Comparison of ENCODE assay signal across 10 mouse cellular contexts in the genomic region with DNA sequence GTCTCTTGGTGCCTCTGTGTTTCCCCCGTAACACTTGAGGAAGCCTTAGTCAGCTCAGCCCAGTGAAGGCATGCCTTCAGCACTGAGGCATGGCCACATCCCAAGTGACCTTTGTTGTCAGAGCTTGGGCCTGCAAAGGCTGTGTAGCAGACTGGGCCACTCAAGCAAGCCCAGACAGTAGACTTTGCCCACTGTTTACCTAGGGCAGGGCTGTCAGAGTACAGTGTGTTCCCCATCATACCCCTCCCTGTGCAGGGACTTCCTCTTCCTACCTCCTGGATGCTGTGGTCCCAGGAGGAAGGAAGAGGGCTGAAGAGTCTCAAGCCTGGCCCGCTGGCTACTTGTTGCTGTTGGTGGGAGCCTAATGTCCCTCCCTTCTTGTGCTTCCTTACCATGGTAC. TPM values are rescaled to one million over a fixed set of nuclear protein-coding genes. Genes with fewer than 3 reads are reported as not detected.
DNase-seq lines count a peak whose midpoint lies in the region; ATAC-seq and TF ChIP-seq lines count a peak whose summit lies in the region.
"Had no signal": no experiment of that assay in that cellular context is flagged by ENCODE, and none has a peak within 500 bp of the region (broad histone marks: within the 10 kb centered on the region; RNA-seq: fewer than 3 reads in every experiment).

No protein-coding gene starts in this region.

- H3K4me2 ChIP-seq in stomach, embryonic 16.5 days (ENCODE audit: low read depth, low read length) = no peak overlapping the region
- H3K4me2 ChIP-seq: hindbrain, embryonic 14.5 days had no signal

- H3K9me3 ChIP-seq in stomach, embryonic 16.5 days (replicated peaks; ENCODE audit: control insufficient read depth, low read length) = no peaks in the 10 kb centered on the region

- no peak for DNase-seq in layer of hippocampus, adult 2 months (ENCODE audit: low spot score in 2 of 2)
- DNase-seq in layer of hippocampus, adult 9-11 months = no peak
- peak; percentile 96 for DNase-seq in kidney, adult 9 months
- DNase-seq in lung, adult 2 months = peak; percentile 55
- no peak for DNase-seq in thymus, postnatal 4 days
- no peak for DNase-seq in c-Kit-positive CD71-positive TER-119-positive erythroid progenitor cells, embryonic 14.5 days (ENCODE audit: low spot score)
- no peak for DNase-seq in frontal cortex, postnatal 14 days (ENCODE audit: low spot score in 2 of 2)
- DNase-seq: forebrain, postnatal 0 days had no signal

- TF ChIP-seq CTCF in layer of hippocampus, adult 2 months (conservative IDR thresholded peaks at IDR 0.05) = no peak
- no peak for TF ChIP-seq CTCF in lung, adult 2 months (IDR thresholded peaks at IDR 0.05; ENCODE audit: insufficient read depth, low read length)

- no peak for TF ChIP-seq POLR2A in lung, adult 2 months (IDR thresholded peaks at IDR 0.05; ENCODE audit: borderline replicate concordance, extremely low read depth, low read depth, low read length)

- no peak overlapping the region for H3K4me3 ChIP-seq in layer of hippocampus, adult 2 months
- no peak overlapping the region for H3K4me3 ChIP-seq in lung, adult 2 months (replicated peaks; ENCODE audit: extremely low read depth, low read depth, low read length)
- no peak overlapping the region for H3K4me3 ChIP-seq in stomach, embryonic 16.5 days (replicated peaks; ENCODE audit: low read length)

- H3K27me3 ChIP-seq in stomach, embryonic 16.5 days (ENCODE audit: control insufficient read depth, insufficient read depth, low read length) = no peaks in the 10 kb centered on the region

- H3K36me3 ChIP-seq in stomach, embryonic 16.5 days (ENCODE audit: control insufficient read depth, insufficient read depth, low read length) = 0 out of 2 replicates have a peak, but pooled peaks cover 8% of the 10 kb centered on the region

- H3K27ac ChIP-seq in layer of hippocampus, adult 2 months = peak overlapping the region; percentile 53; the same call in 1 of the 2 replicates
- H3K27ac ChIP-seq in stomach, embryonic 16.5 days (ENCODE audit: low read length) = peak overlapping the region; percentile 76
- H3K27ac ChIP-seq: hindbrain, embryonic 14.5 days had no signal

- no peak overlapping the region for H3K9ac ChIP-seq in stomach, embryonic 16.5 days (ENCODE audit: low read length)
- H3K9ac ChIP-seq: forebrain, postnatal 0 days; hindbrain, embryonic 14.5 days had no signal

- 36% methylated on average over 2 of the region's 2 CpGs for WGBS in lung, adult 2 months
- 71% methylated on average over 2 of the region's 2 CpGs for WGBS in stomach, embryonic 16.5 days

- peaks cover 25% of the 10 kb centered on the region for H3K4me1 ChIP-seq in lung, adult 2 months (ENCODE audit: control insufficient read depth, insufficient read depth, low read length)
- peaks cover 4% of the 10 kb centered on the region; the same call in 1 of the 2 replicates for H3K4me1 ChIP-seq in stomach, embryonic 16.5 days (ENCODE audit: control insufficient read depth, insufficient read depth, low read length)

- peak; percentile 92 for ATAC-seq in stomach, embryonic 16.5 days (ENCODE audit: insufficient read depth, low FRiP score)
- ATAC-seq: forebrain, postnatal 0 days had no signal

RNA-seq across cellular contexts. Expression of a gene that starts 46.3 kb away (rescaled TPM):
- 10 to 100 TPM; 47.0 to 56.7 TPM for total RNA-seq in layer of hippocampus, adult 2 months (2021)
- 194 and 219 TPM in 2 replicates for polyA plus RNA-seq in lung, adult 2 months (2012; rRNA removed)
- 231 and 249 TPM in 2 replicates for polyA plus RNA-seq in stomach, embryonic 16.5 days (2015; fragmentation: Nextera tagmentation; extraction: Ambion mirVana)

RNA-seq across cellular contexts. Expression of a gene that starts 54.8 kb away (rescaled TPM):
- total RNA-seq in layer of hippocampus, adult 2 months (2021) = 10 to 100 TPM; 14.9 to 20.9 TPM
- 233 and 359 TPM in 2 replicates for polyA plus RNA-seq in lung, adult 2 months (2012; rRNA removed)
- 18.3 and 20.4 TPM in 2 replicates for polyA plus RNA-seq in stomach, embryonic 16.5 days (2015; fragmentation: Nextera tagmentation; extraction: Ambion mirVana)

RNA-seq across cellular contexts. Expression of a gene that starts 55.4 kb away (rescaled TPM):
- 100 to 1,000 TPM; 121 to 124 TPM for total RNA-seq in layer of hippocampus, adult 2 months (2021)
- 86.3 and 93.3 TPM in 2 replicates for polyA plus RNA-seq in lung, adult 2 months (2012; rRNA removed)
- polyA plus RNA-seq in stomach, embryonic 16.5 days (2015; fragmentation: Nextera tagmentation; extraction: Ambion mirVana) = 111 and 116 TPM in 2 replicates

Comparison
In these comparisons a context has a peak if more than half of its experiments do, and no peak if none do; other contexts are left out.
1. DNase-seq: peak in kidney, adult 9 months (single experiment) and lung, adult 2 months (single experiment); none in layer of hippocampus, adult 2 months (0 of 2), layer of hippocampus, adult 9-11 months (single experiment), thymus, postnatal 4 days (single experiment), c-Kit-positive CD71-positive TER-119-positive erythroid progenitor cells, embryonic 14.5 days (single experiment) and frontal cortex, postnatal 14 days (0 of 2).
2. RNA of a gene that starts 54.8 kb away (polyA plus RNA-seq): 233 to 359 TPM in lung, adult 2 months; 18.3 to 20.4 TPM in stomach, embryonic 16.5 days; every median in the first group is over 10 times any median in the second.